Mouse (Mus musculus) cerebellum, adult 2 months (tissue): ENCODE data around the gene Myt1l. TPM values are rescaled to one million over a fixed set of nuclear protein-coding genes. Genes with fewer than 3 reads are reported as not detected.

Experiments used
- DNase-seq, 2 experiments: peaks; one replicate each; pipeline ENCODE4 v3.0.0; 2021
- H3K27ac ChIP-seq: fragments of 200-500 bp; 2 replicates; pipeline ENCODE4 v1.5.1; 2012; ENCODE audit warnings: low read length, control low read depth, inconsistent platforms; ENCODE audit not compliant: insufficient read depth
- H3K27me3 ChIP-seq: fragments of 200-500 bp; 2 replicates; pipeline ENCODE4 v1.6.1; 2012; ENCODE audit warnings: inconsistent platforms, mild to moderate bottlenecking, low read length, moderate library complexity; ENCODE audit not compliant: control insufficient read depth, insufficient read depth
- H3K4me1 ChIP-seq: fragments of 200-500 bp; 2 replicates; pipeline ENCODE4 v1.6.1; 2011; ENCODE audit warnings: low read length; ENCODE audit not compliant: control insufficient read depth, insufficient read depth
- H3K4me3 ChIP-seq: fragments of 200-500 bp; replicated peaks from 2 replicates; pipeline ENCODE3; 2011; ENCODE audit warnings: mild to moderate bottlenecking, low read depth, low read length, control low read depth; ENCODE audit not compliant: insufficient read depth
- CTCF ChIP-seq: fragments of 200-500 bp; IDR thresholded peaks from 2 replicates; pipeline ENCODE4 v1.5.1; 2011; ENCODE audit warnings: low read depth, mild to moderate bottlenecking, control low read depth, low read length, moderate library complexity, borderline replicate concordance; ENCODE audit not compliant: insufficient read depth
- POLR2A ChIP-seq: fragments of 200-500 bp; IDR thresholded peaks from 2 replicates; pipeline ENCODE4 v1.6.1; 2011; ENCODE audit warnings: low read length, control low read depth, borderline replicate concordance; ENCODE audit not compliant: insufficient read depth
- WGBS: fragments of 180-500 bp; shearing (Covaris S2); methylation state at CpG from one replicate; pipeline ENCODE4 v1.1.7; 2018; 5-methylcytosine and 5-hydroxymethylcytosine counted together
- polyA plus RNA-seq: library from polyadenylated mRNA; depleted of rRNA; stranded (reverse); fragments of >200 nt; gene quantifications from 2 replicates; pipeline ENCODE4 v1.2.3, GENCODE M21; 2012

Gene Myt1l
- polyA plus RNA-seq, 1 experiment = 43.8 TPM

DNA sequence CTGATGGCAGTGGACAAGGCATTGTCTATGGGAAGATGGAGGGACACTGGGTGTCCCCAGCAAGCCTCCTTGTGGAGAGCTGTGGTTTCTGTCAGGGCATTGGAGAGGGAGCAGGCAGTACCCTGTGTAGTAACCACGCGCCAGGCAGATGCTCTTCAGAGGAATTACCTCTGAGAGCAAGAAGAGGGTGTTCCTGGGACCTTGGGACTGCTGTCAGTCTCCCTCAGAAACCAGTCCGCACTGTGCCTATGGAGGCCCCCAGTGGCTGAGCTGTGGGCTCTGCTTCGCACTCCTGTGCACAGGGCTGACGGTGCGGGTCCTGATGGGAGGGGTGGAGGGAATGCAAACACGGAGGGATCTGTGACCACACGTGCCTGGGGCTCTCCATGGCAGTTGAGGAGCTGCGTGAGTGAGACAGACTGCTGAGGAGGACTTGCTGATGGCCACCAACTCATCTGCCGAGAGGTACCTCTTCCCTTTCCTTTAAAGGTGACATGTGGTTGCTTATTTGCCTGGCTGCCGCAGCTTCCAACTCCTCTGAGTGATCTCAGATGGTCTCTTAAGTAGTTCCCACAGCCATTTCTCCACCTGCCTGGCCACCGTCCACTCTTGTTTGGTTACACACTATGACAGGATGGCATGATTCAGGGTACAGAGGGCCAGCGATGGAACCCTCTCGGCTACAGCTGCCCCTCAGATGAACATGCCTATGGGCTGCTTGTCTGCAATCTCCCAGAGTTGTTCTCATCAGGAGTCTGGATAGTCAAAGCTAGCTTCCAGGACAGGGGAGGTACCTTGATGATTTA is 5.1 kb downstream of the Myt1l start:
- TF ChIP-seq POLR2A = peak; percentile 41; the same call in 1 of the 2 replicates
- TF ChIP-seq CTCF = no peak
- DNase-seq = peak; percentile 74 to 78
- Histone ChIP-seq H3K27me3 (no peaks in the 10 kb centered on the region), H3K27ac (peak overlapping the region; percentile 94), H3K4me1 (peaks cover 4% of the 10 kb centered on the region; the same call in 1 of the 2 replicates), H3K4me3 (peak overlapping the region; percentile 68)
- 5% methylated on average over 14 of the region's 14 CpGs for WGBS

GRCm38 (mm10) chr12:29534326-29534725 is 6.1 kb downstream of the Myt1l start:
- WGBS = 2% methylated on average over 6 of the region's 6 CpGs
- DNase-seq = peak; percentile 70
- TF ChIP-seq CTCF (no peak), POLR2A (peak; percentile 47; the same call in 1 of the 2 replicates)
- Histone ChIP-seq H3K27ac (peak overlapping the region; percentile 77), H3K4me3 (peak overlapping the region; percentile 68), H3K27me3 (no peaks in the 10 kb centered on the region), H3K4me1 (no peaks in the 10 kb centered on the region; the same call in 1 of the 2 replicates)

- WGBS = under 1% methylated on average over 25 of the region's 25 CpGs
- peak overlapping the region; percentile 68 for H3K4me3 ChIP-seq
- no peaks in the 10 kb centered on the region; the same call in 1 of the 2 replicates for H3K4me1 ChIP-seq
- no peaks in the 10 kb centered on the region for H3K27me3 ChIP-seq
- peak overlapping the region; percentile 77 for H3K27ac ChIP-seq
- TF ChIP-seq CTCF (no peak), POLR2A (0 out of 2 replicates have a peak, but pooled peaks have one; percentile 13)
- DNase-seq = peak; percentile 76 to 80
These were observed 6.6 kb downstream of the Myt1l start for GRCm38 (mm10) chr12:29534761-29535300.

- Histone ChIP-seq H3K4me3 (peak overlapping the region; percentile 32), H3K27ac (peak overlapping the region; percentile 29; the same call in 1 of the 2 replicates), H3K27me3 (no peaks in the 10 kb centered on the region), H3K4me1 (peaks cover 6% of the 10 kb centered on the region)
- peak; percentile 70 for DNase-seq
- WGBS = 27% methylated on average over 5 of the region's 5 CpGs
- TF ChIP-seq CTCF (no peak), POLR2A (no peak)
These were observed 9.7 kb downstream of the Myt1l start for GRCm38 (mm10) chr12:29537916-29538315.

DNA sequence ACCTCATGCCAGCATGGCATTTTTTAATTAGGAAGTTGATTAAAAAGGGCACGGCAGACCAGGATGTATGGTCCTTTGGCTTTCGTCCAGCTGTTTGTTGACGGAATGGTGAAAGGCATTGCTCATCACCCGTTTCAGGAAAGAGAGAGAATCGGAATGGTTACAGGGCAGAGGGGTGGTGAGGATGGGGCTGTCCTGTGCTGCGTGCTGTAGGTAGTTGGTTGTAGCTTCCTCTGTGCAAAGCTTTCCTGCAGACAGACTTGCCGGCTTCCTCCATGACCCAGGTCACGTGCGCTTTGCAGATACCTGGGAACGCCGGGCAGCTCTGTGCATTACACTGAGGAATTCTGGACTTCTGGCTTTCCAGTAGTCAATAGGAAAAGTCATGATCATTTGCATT is 10.3 kb downstream of the Myt1l start:
- peak overlapping the region; percentile 73 for H3K4me3 ChIP-seq
- TF ChIP-seq CTCF = no peak
- TF ChIP-seq POLR2A = no peak
- WGBS = 14% methylated on average over 11 of the region's 11 CpGs
- peaks cover 6% of the 10 kb centered on the region for H3K4me1 ChIP-seq
- peak; percentile 64 to 71 for DNase-seq
- H3K27me3 ChIP-seq = no peaks in the 10 kb centered on the region
- H3K27ac ChIP-seq = peak overlapping the region; percentile 29

DNA sequence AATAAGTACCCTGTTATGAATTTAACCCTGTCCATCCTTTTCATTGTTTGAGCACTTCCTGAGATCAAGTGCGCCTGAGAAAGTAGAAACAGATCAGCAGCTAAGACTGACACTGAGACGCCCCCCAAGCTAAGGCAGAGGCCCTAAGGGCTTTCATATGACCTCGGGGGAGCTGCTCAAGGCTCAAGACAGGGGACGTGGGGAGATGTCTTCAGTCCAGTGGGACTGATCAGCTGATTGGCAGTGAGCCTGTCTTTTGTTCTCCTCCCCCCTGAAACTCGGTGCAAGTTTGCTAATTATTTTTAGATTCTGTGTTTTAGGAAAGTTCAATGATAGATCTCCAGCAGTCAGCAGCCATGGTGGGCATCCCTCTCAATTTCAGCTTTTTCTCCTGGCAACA is 10.9 kb downstream of the Myt1l start:
- Histone ChIP-seq H3K4me3 (no peak overlapping the region), H3K27ac (no peak overlapping the region), H3K27me3 (no peaks in the 10 kb centered on the region), H3K4me1 (peaks cover 6% of the 10 kb centered on the region)
- no peak for DNase-seq
- TF ChIP-seq CTCF (no peak), POLR2A (no peak)
- WGBS = 59% methylated on average over 5 of the region's 5 CpGs

GRCm38 (mm10) chr12:29540741-29541140 is 12.6 kb downstream of the Myt1l start:
- whole genome bisulfite sequencing = 50% methylated on average over 5 of the region's 5 CpGs
- peak in 1 of 2 experiments; percentile 11 for DNase-seq
- H3K4me1 ChIP-seq = peaks cover 6% of the 10 kb centered on the region
- H3K4me3 ChIP-seq = no peak overlapping the region
- no peaks in the 10 kb centered on the region for H3K27me3 ChIP-seq
- H3K27ac ChIP-seq = no peak overlapping the region
- TF ChIP-seq POLR2A (no peak), CTCF (no peak)
